Mouse (Mus musculus) heart, postnatal 0 days (tissue): ENCODE measurements around the gene Ppp4c. TPM values are rescaled to one million over a fixed set of nuclear protein-coding genes. Genes with fewer than 3 reads are reported as not detected.

Experiments used
- ATAC-seq: fragments of 200-750 bp; cut with Nextera tagmentation; 2 replicates; pipeline ENCODE4 v1.8.0; 2017; ENCODE audit warnings: low read depth, moderate number of reproducible peaks, moderate library complexity; ENCODE audit not compliant: insufficient read depth
- DNase-seq: peaks from one replicate; pipeline ENCODE4 v3.0.0-alpha.2; 2016; ENCODE audit warnings: low spot score
- H3K27ac ChIP-seq: fragments of 300-500 bp; sonication (generic); 2 replicates; pipeline ENCODE4 v1.5.1; 2014; ENCODE audit warnings: low read depth, mild to moderate bottlenecking
- H3K27me3 ChIP-seq: fragments of 300-500 bp; sonication (generic); 2 replicates; pipeline ENCODE4 v1.6.1; 2014; ENCODE audit warnings: low read length, mixed read lengths; ENCODE audit not compliant: control insufficient read depth, insufficient read depth
- H3K36me3 ChIP-seq: fragments of 300-500 bp; sonication (generic); replicated peaks from 2 replicates; pipeline ENCODE4 v1.6.1; 2014; ENCODE audit warnings: low read length, mixed read lengths; ENCODE audit not compliant: control insufficient read depth, insufficient read depth
- H3K4me1 ChIP-seq: fragments of 300-500 bp; sonication (generic); 2 replicates; pipeline ENCODE4 v1.6.1; 2014; ENCODE audit warnings: antibody characterized with exemption; ENCODE audit not compliant: control insufficient read depth, insufficient read depth
- H3K4me2 ChIP-seq: fragments of 300-500 bp; sonication (generic); 2 replicates; pipeline ENCODE4 v1.6.1; 2014; ENCODE audit warnings: low read depth, mild to moderate bottlenecking, low read length, moderate library complexity
- H3K4me3 ChIP-seq: fragments of 300-500 bp; sonication (generic); 2 replicates; pipeline ENCODE4 v1.5.1; 2014; ENCODE audit warnings: low read depth, low read length
- H3K9ac ChIP-seq: fragments of 300-500 bp; sonication (generic); replicated peaks from 2 replicates; pipeline ENCODE4 v1.6.1; 2014; ENCODE audit warnings: low read depth, low read length, mixed read lengths
- H3K9me3 ChIP-seq: fragments of 300-500 bp; sonication (generic); replicated peaks from 2 replicates; pipeline ENCODE4 v1.6.1; 2016; ENCODE audit warnings: low read length; ENCODE audit not compliant: control insufficient read depth
- CTCF ChIP-seq: IDR thresholded peaks from 2 replicates; pipeline ENCODE4 v1.5.1; 2016; ENCODE audit warnings: antibody characterized with exemption, control low read depth, low read depth
- EP300 ChIP-seq: IDR thresholded peaks from 2 replicates; pipeline ENCODE4 v1.6.1; 2016; ENCODE audit warnings: antibody characterized with exemption, low read depth
- WGBS: fragments of 180-500 bp; shearing (Covaris S2); extraction: QIAGEN DNeasy Blood & Tissue Kit; methylation state at CpG from one replicate; pipeline ENCODE4 v1.1.7; 2014; 5-methylcytosine and 5-hydroxymethylcytosine counted together
- polyA plus RNA-seq: library from polyadenylated mRNA; unstranded; fragments of >200 nt; fragmentation: Nextera tagmentation; extraction: Ambion mirVana; gene quantifications from 2 replicates; pipeline ENCODE4 v1.2.1, GENCODE M21; 2015
- total RNA-seq: library from RNA; depleted of rRNA; stranded (reverse); fragments of >200 nt; gene quantifications from 2 replicates; pipeline ENCODE4 v1.2.3, GENCODE M21; 2014; ENCODE audit warnings: low replicate concordance

Gene Ppp4c
- total and polyA plus RNA-seq, 2 experiments from 2014 or later, result 77.4 to 118 TPM

GRCm38 (mm10) chr7:126798127-126799049 is 6.1 kb upstream of the Ppp4c start:
- ATAC-seq (no peak), DNase-seq (no peak)
- Histone ChIP-seq H3K9ac (peak overlapping the region; percentile 84), H3K4me1 (peaks cover 22% of the 10 kb centered on the region), H3K4me2 (peak overlapping the region; percentile 81), H3K36me3 (peaks cover 32% of the 10 kb centered on the region), H3K9me3 (no peaks in the 10 kb centered on the region), H3K4me3 (peak overlapping the region; percentile 83), H3K27ac (peak overlapping the region; percentile 97), H3K27me3 (no peaks in the 10 kb centered on the region)
- WGBS, result under 1% methylated on average over 40 of the region's 40 CpGs
- TF ChIP-seq CTCF, result no peak
- peak; percentile 42; the same call in 1 of the 2 replicates for TF ChIP-seq EP300

- peak; percentile 7; the same call in 1 of the 2 replicates for ATAC-seq
These were observed 5.3 kb upstream of the Ppp4c start, which contains the start of gene Fam57b for GRCm38 (mm10) chr7:126797411-126798126. Gene Fam57b (plus strand): TSS chr7:126797668.

GRCm38 (mm10) chr7:126796350-126796932 is 4.1 kb upstream of the Ppp4c start:
- ATAC-seq, result no peak
- Histone ChIP-seq H3K4me2 (peak overlapping the region; percentile 81), H3K4me1 (peaks cover 22% of the 10 kb centered on the region), H3K9me3 (no peaks in the 10 kb centered on the region), H3K36me3 (peaks cover 31% of the 10 kb centered on the region), H3K4me3 (peak overlapping the region; percentile 83), H3K27me3 (no peaks in the 10 kb centered on the region), H3K27ac (no peak overlapping the region), H3K9ac (no peak overlapping the region)
- DNase-seq, result no peak
- TF ChIP-seq CTCF (0 out of 2 replicates have a peak, but pooled peaks have one; percentile 16), EP300 (no peak)
- WGBS, result 46% methylated on average over 8 of the region's 8 CpGs

More at GRCm38 (mm10) chr7:126797411-126798126, 5.3 kb upstream of the Ppp4c start, which contains the start of gene Fam57b:
- peaks cover 22% of the 10 kb centered on the region for H3K4me1 ChIP-seq
- no peaks in the 10 kb centered on the region for H3K27me3 ChIP-seq
- peak within 1 kb of the TSS; percentile 84 for H3K9ac ChIP-seq
- H3K36me3 ChIP-seq, result peaks cover 31% of the 10 kb centered on the region
- TF ChIP-seq EP300, result peak; percentile 48; the same call in 1 of the 2 replicates
- no peak for TF ChIP-seq CTCF
- H3K27ac ChIP-seq, result peak within 1 kb of the TSS; percentile 97
- peak; percentile 69 for DNase-seq
- no peaks in the 10 kb centered on the region for H3K9me3 ChIP-seq
- 2% methylated on average over 21 of the region's 21 CpGs for WGBS
- peak within 1 kb of the TSS; percentile 83 for H3K4me3 ChIP-seq
- peak within 1 kb of the TSS; percentile 81 for H3K4me2 ChIP-seq

- WGBS, result 73% methylated on average over 16 of the region's 16 CpGs
- H3K9ac ChIP-seq, result no peak overlapping the region
- H3K4me1 ChIP-seq, result peaks cover 27% of the 10 kb centered on the region
- TF ChIP-seq CTCF (no peak), EP300 (no peak)
- no peaks in the 10 kb centered on the region for H3K27me3 ChIP-seq
- no peak overlapping the region for H3K27ac ChIP-seq
- H3K4me2 ChIP-seq, result no peak overlapping the region
- H3K9me3 ChIP-seq, result no peaks in the 10 kb centered on the region
- DNase-seq, result no peak
- no peak overlapping the region for H3K4me3 ChIP-seq
- no peak for ATAC-seq
- peaks cover 31% of the 10 kb centered on the region for H3K36me3 ChIP-seq
These were observed 3.4 kb upstream of the Ppp4c start for GRCm38 (mm10) chr7:126795387-126796317.
